Mouse (Mus musculus): ENCODE measurements at regions not wholly inside any gene's neighbourhood (a gene's known extent, or its start where the extent isn't known, plus 50 kb on each side); places are given as distances from the start of the nearest gene placed in this dataset. TPM values are rescaled to one million over a fixed set of nuclear protein-coding genes. Genes with fewer than 3 reads are reported as not detected.
A peak's percentile ranks its signal among the peaks of the same experiment; 100 is the strongest.

DNA sequence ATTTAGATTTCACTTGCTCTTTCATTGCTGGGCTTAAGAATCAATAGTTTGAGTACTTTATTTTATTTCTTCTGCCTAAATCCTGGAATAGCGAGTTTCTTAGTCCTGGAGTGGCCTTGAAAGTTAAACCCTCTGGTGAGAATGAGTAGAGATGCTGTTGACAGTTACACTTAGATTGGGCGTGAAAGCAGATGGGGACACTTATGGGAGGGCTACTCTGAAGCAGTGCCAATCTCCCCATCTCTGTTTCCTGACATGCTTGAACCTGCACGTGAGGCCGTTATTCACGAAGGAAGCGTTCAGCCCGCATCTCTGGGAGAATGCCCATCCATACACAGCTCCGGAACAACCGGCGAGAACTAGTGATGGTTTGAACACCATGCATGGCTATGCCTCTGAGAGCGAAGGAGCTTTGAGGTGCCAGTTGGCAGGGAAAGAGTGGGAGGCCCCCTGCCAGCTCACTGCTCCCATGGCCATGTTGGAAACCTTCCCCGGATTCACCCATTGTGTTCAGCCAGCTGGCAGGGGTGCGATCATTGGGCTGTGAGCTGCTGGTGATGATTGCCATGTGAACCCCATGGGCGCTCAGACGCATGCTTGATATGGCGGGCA, 792.2 kb upstream of the Got2 start:
- no peaks in the 10 kb centered on the region for H3K36me3 ChIP-seq
- peak; percentile 80 for ATAC-seq (ENCODE audit: low FRiP score)

GRCm38 (mm10) chr8:96679510-96679909, 791.2 kb upstream of the Got2 start:
- Histone ChIP-seq H3K9ac (no peak overlapping the region), H3K27ac (no peak overlapping the region), H3K4me2 (no peak overlapping the region), H3K4me1 (replicated peaks) (no peaks in the 10 kb centered on the region), H3K9me3 (no peaks in the 10 kb centered on the region), H3K27me3 (no peaks in the 10 kb centered on the region), H3K4me3 (no peak overlapping the region), H3K36me3 (no peaks in the 10 kb centered on the region)
- ATAC-seq (ENCODE audit: low FRiP score), result no peak
- 76% methylated on average over 4 of the region's 4 CpGs for WGBS

More for the DNA sequence above, 792.2 kb upstream of the Got2 start:
- H3K9me3 ChIP-seq, result no peaks in the 10 kb centered on the region
- no peak overlapping the region for H3K27ac ChIP-seq
- no peaks in the 10 kb centered on the region for H3K27me3 ChIP-seq
- H3K4me1 ChIP-seq (replicated peaks), result no peaks in the 10 kb centered on the region
- 79% methylated on average over 16 of the region's 16 CpGs for WGBS
- no peak overlapping the region for H3K4me3 ChIP-seq
- H3K9ac ChIP-seq, result no peak overlapping the region
- no peak overlapping the region for H3K4me2 ChIP-seq

DNA sequence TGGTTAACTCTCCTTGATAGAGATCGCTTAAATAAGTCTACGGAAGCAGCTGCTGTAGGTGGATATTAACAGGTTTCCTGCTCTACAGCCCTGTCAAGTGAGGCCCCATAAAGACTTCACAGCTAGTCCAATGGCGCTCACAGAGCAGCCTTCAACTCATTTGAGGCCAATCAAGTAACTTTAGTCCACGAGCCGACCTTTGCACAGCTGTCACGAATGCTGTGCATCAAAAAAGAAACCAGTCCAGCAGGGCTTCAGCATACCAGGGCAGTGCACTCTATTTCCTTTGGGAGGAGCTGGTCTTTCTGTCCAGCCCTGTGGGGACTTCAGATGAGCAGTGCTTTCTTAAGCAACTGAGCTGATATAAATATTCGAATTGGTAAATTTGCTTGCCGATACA, 786.4 kb upstream of the Got2 start:
- WGBS, result 65% methylated on average over 8 of the region's 8 CpGs
- no peak for ATAC-seq (ENCODE audit: low FRiP score)
- no peak overlapping the region for H3K4me2 ChIP-seq
- no peak overlapping the region for H3K9ac ChIP-seq
- H3K36me3 ChIP-seq, result no peaks in the 10 kb centered on the region
- no peaks in the 10 kb centered on the region for H3K27me3 ChIP-seq
- no peak overlapping the region for H3K27ac ChIP-seq
- H3K4me3 ChIP-seq, result no peak overlapping the region
- no peaks in the 10 kb centered on the region for H3K4me1 ChIP-seq (replicated peaks)
- H3K9me3 ChIP-seq, result no peaks in the 10 kb centered on the region

DNA sequence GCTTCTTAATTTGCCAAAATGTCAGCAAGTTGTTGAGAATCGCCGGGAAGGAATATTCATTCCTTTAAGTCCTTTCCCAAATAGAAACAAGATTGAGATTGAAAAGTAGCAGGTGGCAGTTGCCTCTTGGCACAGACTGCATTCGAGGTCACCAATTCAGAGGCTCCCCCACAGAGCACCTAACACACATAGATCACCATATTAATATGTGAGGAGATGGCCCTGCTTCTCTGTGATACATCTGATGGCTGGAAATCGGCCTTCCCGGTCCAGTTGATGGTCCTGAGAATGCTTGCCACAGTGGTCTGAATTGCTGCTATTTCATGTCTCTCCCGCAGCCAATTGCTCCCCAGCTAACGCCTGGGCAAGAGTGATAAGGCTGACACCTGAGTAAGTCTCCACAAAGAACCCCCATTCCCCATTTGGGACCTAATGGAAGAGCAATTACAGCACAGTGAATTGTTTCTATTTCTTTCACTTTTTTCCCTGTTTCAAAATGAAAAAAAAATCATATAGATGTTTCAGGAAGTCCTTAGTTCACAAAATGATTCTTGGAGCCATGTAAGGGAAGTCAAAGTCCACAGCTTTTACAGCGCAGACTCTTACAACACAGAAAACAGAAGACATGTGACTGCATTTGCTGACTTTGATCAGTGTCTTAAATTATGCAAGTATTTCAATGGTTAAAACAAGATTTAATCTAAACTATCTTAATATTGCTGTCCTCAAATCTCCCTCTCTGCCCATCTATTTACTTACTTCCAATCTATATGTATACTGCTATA, 768.3 kb upstream of the Got2 start:
- Histone ChIP-seq H3K9ac (no peak overlapping the region), H3K4me3 (no peak overlapping the region), H3K27me3 (no peaks in the 10 kb centered on the region), H3K4me1 (replicated peaks) (no peaks in the 10 kb centered on the region), H3K36me3 (no peaks in the 10 kb centered on the region), H3K9me3 (no peaks in the 10 kb centered on the region), H3K4me2 (no peak overlapping the region), H3K27ac (no peak overlapping the region)
- ATAC-seq (ENCODE audit: low FRiP score), result no peak
- 89% methylated on average over 8 of the region's 8 CpGs for WGBS

DNA sequence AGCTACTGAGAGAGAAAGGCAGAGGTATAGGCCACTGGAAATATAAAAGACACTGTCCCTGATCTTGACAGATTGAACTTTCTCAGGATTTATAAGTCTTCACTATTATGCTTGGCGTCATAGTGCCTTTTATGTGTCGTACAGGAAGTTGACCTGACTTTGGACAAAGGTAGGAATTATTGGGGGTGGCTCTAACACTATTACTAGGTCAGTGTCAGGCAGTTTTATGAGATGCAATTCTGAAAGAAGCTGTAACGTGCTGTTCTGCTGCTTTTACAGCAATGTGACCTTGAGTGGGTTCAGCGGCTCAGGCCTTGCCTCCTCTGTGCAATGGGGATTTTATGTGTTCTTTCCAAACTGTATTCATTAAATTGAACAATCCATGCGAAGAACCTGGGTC, 759.4 kb upstream of the Got2 start:
- Histone ChIP-seq H3K4me2 (no peak overlapping the region), H3K36me3 (no peaks in the 10 kb centered on the region), H3K4me3 (no peak overlapping the region), H3K9me3 (no peaks in the 10 kb centered on the region), H3K27ac (no peak overlapping the region), H3K4me1 (replicated peaks) (no peaks in the 10 kb centered on the region), H3K27me3 (no peaks in the 10 kb centered on the region), H3K9ac (no peak overlapping the region)
- 86% methylated on average over 5 of the region's 5 CpGs for WGBS
- ATAC-seq (ENCODE audit: low FRiP score), result no peak

Small RNA genes in the stretch of these regions (microRNA-seq; reads per million reads assigned to microRNA genes)
- gene Gm24132, result not detected
